Mouse (Mus musculus) gastrocnemius, postnatal 14 days (tissue): ENCODE results near the gene Chd5. TPM values are rescaled to one million over a fixed set of nuclear protein-coding genes. Genes with fewer than 3 reads are reported as not detected.

ENCODE experiments used
- DNase-seq: peaks from one replicate; pipeline ENCODE4 v3.0.0; 2021; ENCODE audit warnings: mixed read lengths
- intact Hi-C: fragments of 180-260 bp; cut with DNase I; formaldehyde crosslinking; loops from one replicate; pipeline ENCODE4 v1.15.1; 2025; ENCODE audit warnings: low total_unique reads
- total RNA-seq, 2 experiments: library from RNA; stranded (reverse); gene quantifications; 2 replicates each; pipeline ENCODE4 v1.2.3; 2021

Gene Chd5
- total RNA-seq, 2 experiments from 2014 or later, result 0.11 to 0.45 TPM

GRCm38 (mm10) chr4:152350722-152351421 is 12.4 kb downstream of the Chd5 start:
- no peak for DNase-seq
- intact Hi-C loops, result no loop called here

GRCm38 (mm10) chr4:152351422-152352305 is 13.2 kb downstream of the Chd5 start:
- no peak for DNase-seq
- intact Hi-C loops, result no loop called here

GRCm38 (mm10) chr4:152353886-152354637 is 15.6 kb downstream of the Chd5 start:
- intact Hi-C loops, result no loop called here

GRCm38 (mm10) chr4:152355672-152356071 is 17.2 kb downstream of the Chd5 start:
- DNase-seq, result no peak
- intact Hi-C loops, result no loop called here

More at GRCm38 (mm10) chr4:152353886-152354637, 15.6 kb downstream of the Chd5 start:
- no peak for DNase-seq

- no peak for DNase-seq
- intact Hi-C loops, result loop anchor here (5.0 kb wide), 1 partner anchor 473 kb away; no protein-coding TSS in a partner anchor
Observed at GRCm38 (mm10) chr4:152359700-152360099, 21.2 kb downstream of the Chd5 start.

- intact Hi-C loops, result loop anchor here (5.0 kb wide), 1 partner anchor 471 kb away; no protein-coding TSS in a partner anchor
- DNase-seq, result no peak
Observed at GRCm38 (mm10) chr4:152360855-152361254, 22.4 kb downstream of the Chd5 start.

- no peak for DNase-seq
- intact Hi-C loops, result loop anchor here (5.0 kb wide), 1 partner anchor 470 kb away; no protein-coding TSS in a partner anchor
Observed at GRCm38 (mm10) chr4:152362180-152362579, 23.7 kb downstream of the Chd5 start.

GRCm38 (mm10) chr4:152365228-152365627 is 26.8 kb downstream of the Chd5 start:
- intact Hi-C loops, result no loop called here
- DNase-seq, result no peak

GRCm38 (mm10) chr4:152382528-152383252 is 44.2 kb downstream of the Chd5 start:
- DNase-seq, result no peak
- intact Hi-C loops, result no loop called here

GRCm38 (mm10) chr4:152385644-152386043 is 47.2 kb downstream of the Chd5 start:
- intact Hi-C loops, result no loop called here
- no peak for DNase-seq

- DNase-seq, result peak; percentile 37
- intact Hi-C loops, result no loop called here
Observed at GRCm38 (mm10) chr4:152392192-152392591, 53.7 kb downstream of the Chd5 start.

- DNase-seq, result no peak
- intact Hi-C loops, result no loop called here
Observed at GRCm38 (mm10) chr4:152392627-152393026, 54.2 kb downstream of the Chd5 start.

GRCm38 (mm10) chr4:152398926-152399325 is 60.5 kb downstream of the Chd5 start:
- intact Hi-C loops, result no loop called here
- DNase-seq, result no peak

- peak; percentile 53 for DNase-seq
Observed at GRCm38 (mm10) chr4:152405143-152405542, 66.7 kb downstream of the Chd5 start.

GRCm38 (mm10) chr4:152405671-152406201 is 67.3 kb downstream of the Chd5 start:
- no peak for DNase-seq
- intact Hi-C loops, result no loop called here

More at GRCm38 (mm10) chr4:152405143-152405542, 66.7 kb downstream of the Chd5 start:
- intact Hi-C loops, result no loop called here

- DNase-seq, result no peak
- intact Hi-C loops, result no loop called here
Observed at GRCm38 (mm10) chr4:152406531-152406930, 68.1 kb downstream of the Chd5 start.

- intact Hi-C loops, result no loop called here
- no peak for DNase-seq
Observed at GRCm38 (mm10) chr4:152410961-152411360, 72.5 kb downstream of the Chd5 start.

- intact Hi-C loops, result no loop called here
- DNase-seq, result no peak
Observed at GRCm38 (mm10) chr4:152412524-152413080, 74.2 kb downstream of the Chd5 start.
